Mouse (Mus musculus) lung, postnatal 25 days (tissue): Measurements from ENCODE around the gene Dohh.

Experiments used
- DNase-seq: peaks from one replicate; pipeline ENCODE4 v3.0.0; 2022; ENCODE audit warnings: low spot score

Gene Dohh

DNA sequence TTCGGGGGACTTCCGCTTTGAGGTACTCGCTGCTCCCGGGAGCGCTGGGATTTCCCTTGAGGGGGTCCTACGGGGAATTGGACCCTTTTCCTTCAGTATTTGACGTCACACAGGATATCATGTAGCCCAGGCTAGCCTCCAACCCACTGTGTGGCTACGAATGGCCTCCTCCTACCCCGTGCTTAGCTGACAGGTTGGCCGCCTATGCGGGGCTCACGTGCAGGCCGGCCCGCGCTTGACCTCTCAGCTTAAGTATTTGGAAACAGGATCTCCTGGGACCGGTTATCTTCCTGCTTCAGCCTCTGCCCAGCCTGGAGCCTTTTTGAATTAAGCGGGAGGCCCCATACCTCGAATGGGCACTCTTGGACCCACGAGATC is 366 bp downstream of the Dohh start:
- DNase-seq, result no peak

DNA sequence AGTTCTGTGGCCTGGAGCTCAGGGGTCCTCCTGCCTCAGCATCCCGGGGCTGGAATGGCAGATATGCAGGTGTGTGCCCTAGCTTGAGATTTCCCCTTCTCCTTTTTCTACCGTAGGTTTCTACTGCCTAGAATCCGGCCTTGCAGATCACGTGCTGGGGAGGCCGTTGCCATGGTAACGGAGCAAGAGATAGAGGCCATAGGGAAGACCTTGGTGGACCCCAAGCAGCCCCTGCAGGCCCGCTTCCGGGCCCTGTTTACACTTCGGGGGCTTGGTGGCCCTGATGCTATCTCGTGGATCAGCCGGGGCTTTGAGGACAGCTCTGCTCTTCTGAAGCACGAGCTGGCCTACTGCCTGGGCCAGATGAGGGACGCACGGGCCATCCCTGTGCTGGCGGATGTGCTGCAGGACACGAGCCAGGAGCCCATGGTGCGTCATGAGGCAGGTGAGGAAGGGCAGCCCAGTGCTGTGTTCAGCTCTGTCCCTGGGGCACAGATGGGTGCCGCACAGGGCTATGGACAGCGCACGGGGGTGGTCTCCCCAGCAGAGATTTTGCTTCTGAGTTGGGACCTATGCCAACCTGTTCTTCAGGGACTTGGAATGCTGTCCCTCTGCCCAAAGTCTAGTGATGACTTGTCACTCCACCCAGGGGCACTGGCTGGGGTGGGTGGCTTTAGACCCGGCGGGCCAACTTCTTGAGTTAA is 1.5 kb downstream of the Dohh start:
- DNase-seq, result no peak

DNA sequence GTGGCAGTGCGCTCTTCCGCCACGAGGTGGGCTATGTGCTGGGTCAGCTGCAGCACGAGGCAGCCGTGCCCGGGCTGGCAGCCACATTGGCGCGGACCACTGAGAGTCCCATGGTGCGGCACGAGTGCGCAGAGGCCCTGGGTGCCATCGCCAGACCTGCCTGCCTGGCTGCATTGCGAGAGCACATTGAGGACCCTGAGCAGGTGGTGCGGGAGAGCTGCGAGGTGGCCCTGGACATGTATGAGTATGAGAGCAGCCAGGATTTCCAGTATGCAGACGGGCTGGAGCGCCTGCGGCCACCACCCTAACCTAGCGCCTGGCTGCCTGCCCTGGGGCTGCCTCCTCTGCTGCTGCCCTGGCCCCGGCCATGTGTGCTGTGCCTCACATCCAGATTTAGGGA is 3.5 kb downstream of the Dohh start:
- no peak for DNase-seq

DNA sequence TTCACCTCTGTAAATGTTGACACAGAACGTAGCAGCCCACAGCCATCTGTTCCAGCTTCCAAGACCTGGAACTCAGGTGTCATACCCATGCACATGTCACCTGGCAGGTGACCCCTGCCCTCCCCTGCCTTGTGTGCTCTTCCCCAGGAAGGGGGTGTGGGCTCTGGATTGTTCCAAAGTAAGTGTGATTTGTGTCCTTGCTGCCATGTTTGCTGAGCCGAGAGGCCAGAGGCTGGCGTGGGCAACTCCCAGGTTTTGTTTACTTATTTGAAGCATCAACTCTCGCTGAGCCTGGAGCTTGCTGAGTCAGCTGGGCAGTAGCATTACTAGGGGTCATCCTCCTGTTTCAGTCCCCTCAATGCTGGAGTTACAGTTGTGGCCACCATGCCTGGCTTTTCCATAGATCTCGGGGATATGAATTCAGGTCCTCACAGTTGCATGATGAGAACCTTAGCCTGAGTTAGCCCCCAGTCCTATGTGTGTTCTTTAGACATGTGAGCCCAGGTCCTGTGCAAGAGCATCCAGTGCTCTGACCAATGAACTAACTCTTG is 4.4 kb downstream of the Dohh start, which contains the start of gene Gm48552:
Gene Gm48552, plus strand, starts transcription at position 501 of the 551 bp plus-strand sequence.
- DNase-seq, result no peak

DNA sequence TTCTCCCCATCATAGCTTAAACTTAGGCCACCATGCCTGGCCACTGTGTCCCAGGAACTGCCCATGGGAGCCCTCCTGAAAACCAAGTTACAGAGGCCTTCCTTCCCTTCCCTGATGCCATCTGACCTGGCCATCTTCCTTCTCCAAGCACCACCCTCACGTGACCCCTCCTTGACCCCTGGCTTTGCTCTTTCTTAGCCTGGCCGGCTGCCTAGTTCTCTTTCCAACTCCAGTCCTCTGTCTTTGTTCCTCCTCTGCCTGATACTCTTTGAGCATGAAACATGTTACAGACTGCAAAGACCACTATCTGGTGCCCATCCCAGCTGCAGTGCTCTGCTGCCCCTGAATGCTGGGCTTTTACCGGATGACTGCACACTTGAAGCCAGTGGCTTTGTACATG is 5.1 kb downstream of the Dohh start:
- no peak for DNase-seq

DNA sequence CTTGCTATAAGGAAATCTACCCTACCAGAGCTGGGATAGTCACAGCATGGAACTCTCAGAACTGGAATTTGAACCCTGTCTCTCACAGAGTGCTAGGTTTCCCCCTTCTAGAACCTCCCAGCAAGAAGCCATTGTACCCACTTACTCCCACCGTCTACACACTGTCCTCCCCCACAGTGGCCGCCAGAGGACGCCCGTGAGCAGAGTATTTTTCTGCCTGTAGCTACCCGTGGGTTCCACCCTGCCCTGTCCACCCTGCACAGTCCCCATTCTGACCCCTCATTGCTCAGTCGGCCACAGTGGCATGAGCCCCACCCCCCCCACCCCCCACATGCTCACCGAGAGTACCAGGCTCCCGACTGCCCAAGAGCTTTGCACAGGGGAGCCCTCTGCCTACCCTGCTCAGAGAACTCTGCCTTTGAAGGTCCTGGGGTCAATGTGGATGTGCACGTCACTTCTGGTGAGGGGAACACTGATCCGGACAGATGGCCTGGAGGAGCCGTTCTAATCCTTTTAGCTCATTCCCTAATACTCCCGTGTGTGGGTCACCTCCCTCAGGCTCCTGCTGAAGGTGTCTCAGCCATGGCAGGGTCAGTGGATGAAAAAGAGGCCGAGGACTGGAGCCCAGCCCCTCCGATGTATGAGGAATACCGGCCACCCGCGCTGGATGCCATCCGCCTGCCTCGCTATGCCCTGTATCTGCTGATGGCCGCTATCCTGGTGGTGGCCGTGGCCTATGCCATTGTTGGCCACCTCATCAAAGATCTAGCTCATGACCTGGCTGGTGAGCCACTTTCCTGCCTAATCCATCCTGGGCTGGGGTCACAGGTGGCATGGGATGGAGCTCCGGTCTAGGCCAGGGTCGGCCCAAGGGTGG is 5.8 kb downstream of the Dohh start:
- DNase-seq, result peak; percentile 76

DNA sequence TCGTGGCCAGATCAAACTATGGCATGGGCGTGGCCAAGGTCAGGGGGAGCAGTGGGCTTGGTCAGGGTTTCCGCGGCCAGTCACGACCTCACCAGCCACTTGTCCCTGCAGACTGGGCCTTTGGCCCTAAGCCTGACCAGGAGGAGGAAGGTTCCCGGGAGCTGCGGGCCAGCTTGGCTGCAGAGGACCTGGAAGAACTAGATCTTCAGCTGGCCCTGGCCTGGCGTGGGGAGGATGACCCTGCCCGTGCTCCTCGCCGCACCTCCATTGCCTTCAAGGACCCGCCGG is 6.4 kb downstream of the Dohh start:
- no peak for DNase-seq

DNA sequence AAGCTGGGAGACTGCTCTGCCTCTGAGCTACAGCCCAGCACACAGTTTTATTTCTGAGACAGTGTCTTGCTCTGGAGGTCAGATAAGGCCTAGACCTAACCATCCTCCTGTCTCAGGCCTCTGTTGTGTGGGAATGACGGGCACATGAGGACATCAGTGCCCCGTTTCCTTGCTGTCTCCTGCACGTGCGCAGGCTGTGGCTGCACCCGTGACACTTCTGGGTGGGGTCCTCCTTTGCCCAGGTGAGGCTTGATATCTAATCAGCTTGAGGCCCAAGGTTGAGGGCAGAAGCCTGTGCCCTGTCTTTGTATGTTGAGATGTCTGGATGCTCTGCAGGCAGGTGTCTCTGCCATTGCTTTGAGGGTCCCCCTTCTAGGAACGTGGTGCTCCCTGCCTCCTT is 8.0 kb downstream of the Dohh start:
- DNase-seq, result no peak

DNA sequence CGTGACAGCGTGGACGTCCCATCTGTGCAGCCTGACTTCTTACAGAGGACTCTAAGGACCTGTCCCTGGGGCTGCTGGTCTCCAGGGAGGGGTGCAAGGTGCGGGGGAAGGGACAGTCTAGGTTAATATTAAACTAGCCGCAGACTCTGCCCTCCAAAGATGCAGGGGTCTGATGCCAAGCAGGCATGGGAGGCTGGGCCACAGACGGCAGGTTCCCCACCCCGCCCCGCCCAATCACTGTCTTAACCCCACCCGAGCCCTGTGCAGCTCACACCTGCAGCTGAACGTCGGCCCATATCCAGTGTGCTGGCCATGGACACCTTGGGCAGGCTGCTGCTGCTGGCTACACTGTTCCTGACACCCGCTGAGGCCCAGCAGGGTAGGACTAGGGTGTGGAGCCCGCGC is 8.6 kb downstream of the Dohh start, which contains the start of gene Smim24:
Gene Smim24, plus strand, starts transcription at position 271 of the 405 bp plus-strand sequence.
- no peak for DNase-seq

DNA sequence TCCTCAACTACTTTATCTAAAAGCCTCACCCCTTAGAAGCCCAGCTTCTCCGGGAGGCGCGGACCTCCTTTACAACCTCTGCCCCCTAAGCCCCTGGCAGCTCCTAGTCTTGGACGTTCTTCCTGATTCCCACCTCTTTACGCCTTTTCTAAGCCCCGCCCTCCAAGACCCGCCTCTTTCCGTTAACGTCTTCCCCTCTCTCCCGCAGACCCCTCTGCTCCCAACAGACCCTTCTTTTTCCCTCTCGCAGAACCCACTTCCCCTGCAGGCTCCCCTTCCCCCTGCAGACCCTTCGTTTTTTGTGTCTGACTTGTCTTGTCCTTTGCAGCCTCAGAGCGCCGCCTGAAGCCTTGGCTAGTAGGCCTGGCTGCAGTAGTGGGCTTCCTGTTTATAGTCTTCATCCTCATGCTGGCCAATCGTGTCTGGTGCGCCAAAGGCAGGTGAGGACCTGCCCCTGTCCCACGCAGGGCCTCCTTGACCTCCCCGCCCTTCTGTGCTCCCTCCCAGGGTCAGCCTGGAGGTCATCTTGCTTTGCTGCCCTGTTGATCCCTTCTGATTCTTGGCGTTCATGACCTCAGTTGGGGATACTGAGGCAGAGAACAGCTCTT is 9.3 kb downstream of the Dohh start:
- no peak for DNase-seq

DNA sequence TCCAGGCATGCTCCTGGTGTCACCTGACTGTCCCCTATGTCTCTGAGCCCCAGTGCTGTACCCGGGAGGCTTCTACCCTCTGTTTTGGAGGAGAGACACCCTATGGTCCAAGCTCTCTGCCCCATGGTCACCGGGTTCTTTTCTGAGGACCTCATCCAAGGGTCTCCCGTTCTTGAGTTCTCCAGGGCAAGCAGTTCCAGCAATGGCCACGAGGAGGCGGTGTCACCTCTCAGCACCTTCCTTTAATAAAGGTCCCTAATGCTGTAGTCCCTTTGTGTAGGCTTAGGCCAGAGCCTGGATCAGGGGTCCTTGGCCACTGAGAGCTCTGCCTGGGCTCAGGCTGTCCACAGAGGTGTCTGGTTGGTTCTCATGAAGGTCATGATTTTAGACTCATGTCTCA is 10.9 kb downstream of the Dohh start:
- DNase-seq, result peak; percentile 54

DNA sequence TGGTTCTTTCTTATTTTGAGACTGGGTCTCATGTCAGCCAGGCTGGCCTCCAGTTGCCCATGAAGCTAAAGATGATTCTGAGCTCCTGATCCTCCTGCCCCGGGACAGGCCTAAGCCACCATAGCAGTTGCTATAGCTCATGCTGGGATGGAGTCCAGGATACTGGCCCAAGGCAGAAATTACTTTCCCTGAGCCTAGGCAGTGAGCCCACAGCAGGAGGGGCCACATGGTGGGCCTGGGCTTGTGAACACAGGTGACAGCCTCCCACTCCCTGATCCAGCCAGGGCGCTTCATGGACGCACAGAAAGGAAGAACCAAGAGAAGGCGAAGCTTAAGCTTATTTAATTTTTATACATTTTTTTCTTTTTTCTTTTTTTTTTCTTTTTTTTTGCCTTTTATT is 11.6 kb downstream of the Dohh start:
- no peak for DNase-seq

DNA sequence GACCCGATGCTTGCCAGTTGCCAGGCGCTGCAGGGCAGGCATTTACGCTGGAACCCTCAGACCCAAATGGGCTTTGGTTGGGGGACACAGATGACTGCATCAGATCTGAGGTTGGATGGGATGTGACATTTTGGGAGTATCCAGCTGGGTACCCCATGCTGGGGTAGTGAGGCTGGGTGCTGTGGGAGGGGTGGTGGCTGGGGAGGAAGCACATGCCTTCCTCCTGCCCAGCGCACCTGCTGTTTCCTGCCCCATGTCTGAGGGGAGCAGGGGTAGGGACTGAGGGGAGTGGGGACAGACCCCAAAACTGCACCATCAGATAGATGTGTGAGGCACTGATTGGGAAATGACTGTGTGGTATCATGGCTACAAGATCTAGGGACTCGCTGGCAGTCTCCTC is 12.5 kb downstream of the Dohh start:
- DNase-seq, result no peak

DNA sequence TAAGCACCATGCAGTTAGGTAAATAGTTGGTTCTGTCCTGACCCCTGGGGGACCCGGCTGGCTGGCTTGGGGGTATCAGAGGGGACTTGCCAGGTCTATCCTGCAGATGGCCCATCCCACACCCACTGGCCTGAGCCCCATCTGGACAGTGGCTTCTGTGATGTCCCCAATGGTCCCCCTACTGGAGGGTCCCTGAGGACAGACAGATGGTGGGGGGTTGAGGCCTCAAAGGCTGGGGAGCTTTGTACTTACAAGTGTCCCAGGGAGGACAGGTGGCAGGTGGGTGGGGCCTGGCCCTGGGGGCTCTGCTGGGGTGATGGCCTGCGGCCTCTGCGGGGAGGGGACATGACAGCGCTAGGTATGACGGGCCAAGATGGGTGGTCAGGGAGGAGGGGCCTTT is 15.1 kb downstream of the Dohh start:
- no peak for DNase-seq

DNA sequence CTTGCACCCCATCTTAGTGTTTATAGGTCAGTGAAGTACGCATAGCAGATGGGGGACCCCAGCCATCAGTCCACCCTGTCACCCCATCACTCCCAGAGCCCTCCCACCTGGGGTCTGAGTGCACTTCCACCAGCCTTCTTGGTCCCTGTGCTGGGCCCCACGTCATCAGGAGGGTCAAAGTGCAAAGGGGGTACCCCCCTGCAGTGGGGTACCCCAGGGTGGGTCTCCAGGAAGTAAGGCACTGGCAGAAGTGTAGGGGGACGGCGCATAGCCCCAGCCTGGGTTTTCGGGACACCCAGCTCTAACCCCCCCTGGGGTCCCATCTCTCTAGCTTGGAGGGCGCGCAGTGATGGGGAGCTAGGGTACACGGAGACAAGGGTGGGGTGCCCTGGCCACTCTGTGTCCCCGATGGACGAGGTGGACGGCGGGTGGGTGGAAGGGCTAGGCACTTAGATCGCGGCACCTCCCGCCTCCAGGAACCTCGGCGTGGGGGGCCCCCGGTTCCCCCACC is 15.6 kb downstream of the Dohh start:
- no peak for DNase-seq

DNA sequence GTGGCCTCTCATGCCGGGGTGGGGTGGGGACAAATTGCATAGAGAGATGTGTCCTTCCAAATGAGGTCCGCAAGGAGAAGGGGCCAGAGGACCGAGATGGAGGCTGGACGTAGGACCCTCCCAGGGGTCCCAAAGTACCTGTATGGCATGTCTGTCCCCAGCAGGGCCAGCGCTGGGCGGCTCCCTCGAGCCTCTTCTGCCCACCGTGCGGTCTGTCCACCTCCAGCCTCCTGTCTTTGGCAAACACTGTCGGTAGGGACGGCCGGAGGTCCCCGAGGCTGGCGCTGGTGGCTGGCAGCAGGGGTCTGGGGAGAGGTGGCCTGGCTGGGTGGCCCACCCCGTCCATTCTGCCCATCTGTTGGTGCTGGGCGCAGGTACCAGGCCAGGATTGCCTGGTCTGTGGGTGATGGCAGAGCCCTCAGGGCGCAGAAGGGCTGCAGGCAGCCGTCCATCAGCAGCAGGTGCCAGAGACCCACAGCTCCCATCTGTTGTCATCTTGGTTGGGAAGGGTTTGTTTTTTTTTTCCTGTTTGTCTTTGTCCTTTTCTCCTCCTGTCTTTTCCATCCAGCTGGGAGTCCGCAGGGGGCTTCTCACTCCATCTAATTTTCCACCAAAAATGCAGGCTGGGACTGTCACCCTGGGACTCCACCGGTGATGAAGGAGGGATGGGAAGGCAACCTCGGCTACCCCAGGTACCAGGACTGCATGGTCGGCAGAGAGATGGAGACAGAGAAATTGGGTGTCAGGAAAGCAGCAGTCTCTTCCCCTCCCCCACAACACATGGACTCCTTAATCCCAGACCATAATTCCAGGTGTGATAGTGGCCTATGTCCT is 16.4 kb downstream of the Dohh start:
- no peak for DNase-seq

DNA sequence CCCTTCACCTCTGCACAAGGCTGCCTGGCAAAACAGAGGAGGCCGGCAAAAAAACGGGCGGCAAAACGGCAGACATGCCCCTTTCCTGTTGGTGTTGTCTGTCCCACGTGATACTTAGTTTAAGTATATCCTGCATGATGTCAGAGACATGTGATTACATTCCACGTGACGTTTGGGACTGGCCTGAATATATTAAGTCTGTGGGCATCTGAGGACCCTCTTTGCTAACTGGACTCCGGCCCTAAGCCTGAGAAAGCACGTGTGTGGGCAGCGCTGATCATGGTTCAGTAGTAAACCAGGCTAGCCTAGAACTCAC is 16.9 kb downstream of the Dohh start:
- DNase-seq, result no peak

DNA sequence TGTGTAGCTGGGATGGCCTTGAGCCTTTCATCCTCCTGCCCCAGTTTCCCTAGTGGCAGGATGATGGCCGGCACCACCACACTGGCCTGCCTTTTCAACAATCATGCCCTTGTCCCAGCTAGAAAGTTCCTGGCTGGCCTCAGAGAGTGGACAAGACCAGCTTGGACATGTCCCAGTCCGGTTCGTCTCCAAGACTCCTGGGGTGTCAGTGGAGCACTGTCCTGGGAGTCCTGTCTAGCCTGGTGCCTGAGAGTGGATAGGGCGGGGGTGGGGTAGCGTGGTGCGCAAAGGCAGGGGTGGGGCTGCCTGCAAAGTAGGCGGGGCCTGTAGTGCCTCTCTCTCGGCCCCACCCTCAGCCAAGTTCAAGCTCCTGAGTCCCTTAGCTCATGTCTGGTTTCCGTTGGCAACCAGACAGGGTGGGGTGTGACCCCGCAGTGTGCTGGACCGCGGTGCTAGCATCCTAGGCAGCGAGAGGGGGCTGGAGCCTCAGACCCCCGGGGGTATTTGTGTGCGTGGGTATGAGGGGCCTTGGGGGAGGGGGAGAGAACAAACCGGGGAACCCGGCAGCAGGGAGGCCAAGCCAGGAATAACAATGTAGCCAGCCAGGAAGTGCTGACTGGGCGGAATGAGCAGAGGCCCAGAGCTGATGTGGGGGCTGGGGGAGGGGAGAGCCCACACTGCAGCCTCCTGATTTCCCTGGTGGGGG is 17.4 kb downstream of the Dohh start:
- DNase-seq, result peak; percentile 84

DNA sequence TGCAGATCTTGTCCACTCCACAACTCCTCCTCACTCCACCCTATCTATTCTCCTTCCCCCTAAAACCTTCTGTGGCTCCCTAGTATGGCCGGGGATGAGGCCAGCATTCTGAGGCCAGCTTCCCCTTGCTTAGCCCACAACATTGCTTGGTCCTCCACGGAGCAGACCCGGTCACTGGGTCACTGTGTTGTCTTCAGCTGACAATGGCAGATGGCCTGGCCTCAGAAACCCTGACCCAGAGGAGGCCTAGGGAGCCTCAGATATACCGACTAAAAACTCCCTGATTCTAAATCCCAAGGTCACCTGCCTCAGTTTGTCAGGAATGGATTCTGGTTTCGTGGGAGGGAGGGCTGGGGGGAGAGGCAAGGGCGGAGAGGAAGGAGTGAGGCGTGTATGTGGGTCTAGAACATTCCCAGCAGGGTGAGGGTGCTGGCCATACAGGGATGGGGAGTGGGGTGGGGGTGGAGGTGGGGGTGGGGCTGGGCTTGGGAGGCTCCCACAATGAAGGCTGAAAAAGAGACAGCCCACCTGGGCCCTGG is 18.1 kb downstream of the Dohh start:
- DNase-seq, result no peak

DNA sequence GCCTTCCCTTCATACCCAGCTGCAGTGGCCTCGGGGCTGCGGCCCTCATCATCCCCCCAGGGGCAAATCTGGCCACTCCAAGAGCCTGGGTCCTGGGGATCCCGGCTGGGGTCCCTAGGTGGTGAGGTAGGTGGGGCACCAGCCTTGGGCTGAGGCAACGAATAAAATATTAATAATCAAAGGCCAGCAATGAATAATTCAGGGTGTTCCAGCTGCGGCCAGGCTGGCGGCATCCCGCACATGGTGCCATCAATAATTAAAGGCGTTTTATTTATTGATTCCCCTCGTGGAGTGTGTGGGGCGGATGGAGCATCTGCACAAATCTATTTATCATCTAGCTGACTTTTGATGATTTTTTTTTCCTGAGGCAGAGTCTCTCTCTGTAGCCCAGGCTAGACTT is 19.3 kb downstream of the Dohh start:
- no peak for DNase-seq

DNA sequence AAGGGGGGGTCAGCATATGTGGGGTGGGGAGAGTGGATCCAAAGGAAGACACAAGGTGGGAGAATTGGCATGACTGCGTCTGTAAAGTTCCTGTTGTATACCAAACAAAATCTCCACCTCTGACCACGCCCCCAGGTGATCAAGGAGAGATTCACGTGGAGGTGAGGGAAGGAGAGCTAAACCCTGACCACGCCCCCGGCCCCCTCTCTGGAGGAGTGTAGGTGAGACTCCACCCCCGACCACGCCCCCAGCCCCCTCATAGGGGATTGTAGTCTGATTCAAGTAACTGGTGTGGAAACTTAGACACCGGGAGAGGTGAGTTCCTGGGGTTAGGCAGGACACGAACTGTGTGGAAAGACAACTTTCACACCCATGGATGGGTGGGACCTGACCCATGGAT is 19.9 kb downstream of the Dohh start:
- DNase-seq, result no peak
